Mouse (Mus musculus) heart, postnatal 0 days (tissue): ENCODE data around the gene Adcy6. TPM values are rescaled to one million over a fixed set of nuclear protein-coding genes. Genes with fewer than 3 reads are reported as not detected.

Experiments used
- ATAC-seq: fragments of 200-750 bp; cut with Nextera tagmentation; 2 replicates; pipeline ENCODE4 v1.8.0; 2017; ENCODE audit warnings: low read depth, moderate number of reproducible peaks, moderate library complexity; ENCODE audit not compliant: insufficient read depth
- DNase-seq: peaks from one replicate; pipeline ENCODE4 v3.0.0-alpha.2; 2016; ENCODE audit warnings: low spot score
- H3K27ac ChIP-seq: fragments of 300-500 bp; sonication (generic); 2 replicates; pipeline ENCODE4 v1.5.1; 2014; ENCODE audit warnings: low read depth, mild to moderate bottlenecking
- H3K27me3 ChIP-seq: fragments of 300-500 bp; sonication (generic); 2 replicates; pipeline ENCODE4 v1.6.1; 2014; ENCODE audit warnings: low read length, mixed read lengths; ENCODE audit not compliant: control insufficient read depth, insufficient read depth
- H3K36me3 ChIP-seq: fragments of 300-500 bp; sonication (generic); replicated peaks from 2 replicates; pipeline ENCODE4 v1.6.1; 2014; ENCODE audit warnings: low read length, mixed read lengths; ENCODE audit not compliant: control insufficient read depth, insufficient read depth
- H3K4me1 ChIP-seq: fragments of 300-500 bp; sonication (generic); 2 replicates; pipeline ENCODE4 v1.6.1; 2014; ENCODE audit warnings: antibody characterized with exemption; ENCODE audit not compliant: control insufficient read depth, insufficient read depth
- H3K4me2 ChIP-seq: fragments of 300-500 bp; sonication (generic); 2 replicates; pipeline ENCODE4 v1.6.1; 2014; ENCODE audit warnings: low read depth, mild to moderate bottlenecking, low read length, moderate library complexity
- H3K4me3 ChIP-seq: fragments of 300-500 bp; sonication (generic); 2 replicates; pipeline ENCODE4 v1.5.1; 2014; ENCODE audit warnings: low read depth, low read length
- H3K9ac ChIP-seq: fragments of 300-500 bp; sonication (generic); replicated peaks from 2 replicates; pipeline ENCODE4 v1.6.1; 2014; ENCODE audit warnings: low read depth, low read length, mixed read lengths
- H3K9me3 ChIP-seq: fragments of 300-500 bp; sonication (generic); replicated peaks from 2 replicates; pipeline ENCODE4 v1.6.1; 2016; ENCODE audit warnings: low read length; ENCODE audit not compliant: control insufficient read depth
- CTCF ChIP-seq: IDR thresholded peaks from 2 replicates; pipeline ENCODE4 v1.5.1; 2016; ENCODE audit warnings: antibody characterized with exemption, control low read depth, low read depth
- EP300 ChIP-seq: IDR thresholded peaks from 2 replicates; pipeline ENCODE4 v1.6.1; 2016; ENCODE audit warnings: antibody characterized with exemption, low read depth
- WGBS: fragments of 180-500 bp; shearing (Covaris S2); extraction: QIAGEN DNeasy Blood & Tissue Kit; methylation state at CpG from one replicate; pipeline ENCODE4 v1.1.7; 2014; 5-methylcytosine and 5-hydroxymethylcytosine counted together
- polyA plus RNA-seq: library from polyadenylated mRNA; unstranded; fragments of >200 nt; fragmentation: Nextera tagmentation; extraction: Ambion mirVana; gene quantifications from 2 replicates; pipeline ENCODE4 v1.2.1, GENCODE M21; 2015
- total RNA-seq: library from RNA; depleted of rRNA; stranded (reverse); fragments of >200 nt; gene quantifications from 2 replicates; pipeline ENCODE4 v1.2.3, GENCODE M21; 2014; ENCODE audit warnings: low replicate concordance

Gene Adcy6
- total and polyA plus RNA-seq, 2 experiments from 2014 or later, result 33.5 to 216 TPM

GRCm38 (mm10) chr15:98626487-98627212 lies 16.8 kb upstream of the Adcy6 start:
- DNase-seq, result no peak
- no peak for ATAC-seq
- no peak for TF ChIP-seq CTCF
- Histone ChIP-seq H3K4me1 (peaks cover 8% of the 10 kb centered on the region), H3K4me2 (peak overlapping the region; percentile 8; the same call in 1 of the 2 replicates), H3K9me3 (no peaks in the 10 kb centered on the region; the same call in 1 of the 2 replicates), H3K9ac (no peak overlapping the region), H3K4me3 (no peak overlapping the region), H3K27ac (no peak overlapping the region), H3K27me3 (peaks cover 22% of the 10 kb centered on the region), H3K36me3 (no peaks in the 10 kb centered on the region)
- WGBS, result 71% methylated on average over 7 of the region's 7 CpGs

- ATAC-seq (peak; percentile 55), DNase-seq (no peak)
- no peaks in the 10 kb centered on the region for H3K36me3 ChIP-seq
- H3K9ac ChIP-seq, result no peak overlapping the region
- H3K4me2 ChIP-seq, result peak overlapping the region; percentile 8; the same call in 1 of the 2 replicates
- no peak overlapping the region for H3K4me3 ChIP-seq
- TF ChIP-seq CTCF, result no peak
- no peak for TF ChIP-seq EP300
- no peak overlapping the region for H3K27ac ChIP-seq
- peaks cover 7% of the 10 kb centered on the region for H3K4me1 ChIP-seq
- no peaks in the 10 kb centered on the region; the same call in 1 of the 2 replicates for H3K9me3 ChIP-seq
- H3K27me3 ChIP-seq, result peaks cover 17% of the 10 kb centered on the region
- 11% methylated on average over 8 of the region's 8 CpGs for WGBS
Observed at GRCm38 (mm10) chr15:98626078-98626477, 16.2 kb upstream of the Adcy6 start.

GRCm38 (mm10) chr15:98623361-98623821 lies 13.5 kb upstream of the Adcy6 start:
- Histone ChIP-seq H3K4me1 (peaks cover 3% of the 10 kb centered on the region; the same call in 1 of the 2 replicates), H3K36me3 (no peaks in the 10 kb centered on the region), H3K9me3 (no peaks in the 10 kb centered on the region; the same call in 1 of the 2 replicates), H3K4me3 (no peak overlapping the region), H3K4me2 (no peak overlapping the region), H3K27ac (peak overlapping the region; percentile 51; the same call in 1 of the 2 replicates), H3K27me3 (0 out of 2 replicates have a peak, but pooled peaks cover 4% of the 10 kb centered on the region), H3K9ac (no peak overlapping the region)
- 51% methylated on average over 5 of the region's 5 CpGs for WGBS
- ATAC-seq, result no peak
- no peak for DNase-seq
- TF ChIP-seq CTCF (no peak), EP300 (no peak)

- DNase-seq, result no peak
- Histone ChIP-seq H3K9me3 (no peaks in the 10 kb centered on the region; the same call in 1 of the 2 replicates), H3K4me1 (peaks cover 3% of the 10 kb centered on the region; the same call in 1 of the 2 replicates), H3K36me3 (no peaks in the 10 kb centered on the region), H3K27ac (peak overlapping the region; percentile 51; the same call in 1 of the 2 replicates), H3K9ac (no peak overlapping the region), H3K4me2 (no peak overlapping the region), H3K27me3 (no peaks in the 10 kb centered on the region), H3K4me3 (no peak overlapping the region)
- ATAC-seq, result no peak
- TF ChIP-seq EP300 (no peak), CTCF (no peak)
- 43% methylated on average over 6 of the region's 6 CpGs for WGBS
Observed at GRCm38 (mm10) chr15:98622721-98623120, 12.8 kb upstream of the Adcy6 start.

- H3K9ac ChIP-seq, result no peak overlapping the region
- whole genome bisulfite sequencing, result 27% methylated on average over 7 of the region's 7 CpGs
- no peaks in the 10 kb centered on the region; the same call in 1 of the 2 replicates for H3K9me3 ChIP-seq
- H3K27ac ChIP-seq, result no peak overlapping the region; the same call in 1 of the 2 replicates
- no peak for ATAC-seq
- no peaks in the 10 kb centered on the region for H3K27me3 ChIP-seq
- no peak for TF ChIP-seq EP300
- TF ChIP-seq CTCF, result no peak
- no peaks in the 10 kb centered on the region for H3K36me3 ChIP-seq
- no peak for DNase-seq
- no peak overlapping the region for H3K4me3 ChIP-seq
- no peak overlapping the region for H3K4me2 ChIP-seq
- H3K4me1 ChIP-seq, result peaks cover 3% of the 10 kb centered on the region; the same call in 1 of the 2 replicates
Observed at GRCm38 (mm10) chr15:98622199-98622598, 12.3 kb upstream of the Adcy6 start.
